Mouse (Mus musculus): ENCODE measurements around the gene Celf3. TPM values are rescaled to one million over a fixed set of nuclear protein-coding genes. Genes with fewer than 3 reads are reported as not detected.

Gene Celf3
- polyA plus RNA-seq (2012; rRNA removed; ENCODE audit: low replicate concordance), result 0.17 and 0.30 TPM in 2 replicates

DNA sequence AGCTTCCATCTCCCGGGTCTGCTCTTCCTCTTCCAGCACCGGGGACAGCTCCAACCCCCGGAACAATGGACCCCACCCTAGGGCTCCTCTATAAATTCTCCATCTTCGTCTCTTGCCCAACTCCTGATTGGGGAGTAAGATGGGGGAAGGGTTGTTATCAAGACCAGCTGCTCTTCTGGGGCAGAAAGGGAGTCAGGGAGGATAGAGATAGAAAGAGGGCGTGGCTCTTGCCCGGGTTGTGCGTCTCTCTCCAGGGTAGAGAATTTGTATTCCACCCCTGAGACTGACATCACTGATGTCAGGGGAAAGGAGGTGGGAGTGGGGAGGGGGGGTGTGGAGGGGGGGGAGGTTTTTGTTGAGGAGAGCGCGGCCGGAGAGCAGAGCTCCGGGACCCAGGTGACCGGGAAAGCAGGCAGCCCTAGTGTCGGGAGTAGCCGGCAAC, at the start of gene Celf3:
Gene Celf3, plus strand, starts transcription at position 315 of the 442 bp plus-strand sequence.

DNA sequence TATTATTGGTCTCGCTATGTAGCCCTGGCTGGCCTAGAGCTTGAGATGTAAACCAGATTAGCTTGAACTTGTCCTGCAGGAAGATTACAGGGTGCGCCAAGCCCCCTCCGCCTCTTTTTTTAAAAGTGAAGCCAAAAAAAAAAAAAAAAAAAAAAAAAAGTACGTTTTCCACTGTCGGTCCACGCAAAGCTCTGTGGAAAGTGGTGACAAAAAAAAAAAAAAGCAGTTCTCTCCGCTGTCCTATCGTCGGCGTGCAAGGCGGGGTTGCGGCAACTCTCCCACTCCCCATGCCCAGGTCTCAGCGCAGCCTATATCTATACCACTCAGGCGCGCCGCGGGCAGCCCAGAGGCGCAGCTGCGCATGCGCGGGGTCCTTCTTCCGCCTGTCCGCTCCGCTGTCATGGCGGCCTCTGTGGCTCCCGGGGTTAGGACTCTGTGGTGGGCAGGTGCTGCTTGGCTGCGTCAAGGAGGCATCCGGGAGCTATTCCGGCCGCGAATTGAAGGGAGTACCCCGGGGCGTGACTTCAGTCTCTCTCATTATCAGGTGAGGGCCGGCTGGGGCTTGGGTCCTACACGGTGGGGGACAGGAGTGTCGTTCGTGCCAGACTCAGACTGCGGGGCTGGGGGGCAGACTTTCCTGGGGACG, 35.0 kb upstream of the Celf3 start, which contains the start of gene Mrpl9:
Gene Mrpl9, plus strand, starts transcription at position 368 of the 646 bp plus-strand sequence.

DNA sequence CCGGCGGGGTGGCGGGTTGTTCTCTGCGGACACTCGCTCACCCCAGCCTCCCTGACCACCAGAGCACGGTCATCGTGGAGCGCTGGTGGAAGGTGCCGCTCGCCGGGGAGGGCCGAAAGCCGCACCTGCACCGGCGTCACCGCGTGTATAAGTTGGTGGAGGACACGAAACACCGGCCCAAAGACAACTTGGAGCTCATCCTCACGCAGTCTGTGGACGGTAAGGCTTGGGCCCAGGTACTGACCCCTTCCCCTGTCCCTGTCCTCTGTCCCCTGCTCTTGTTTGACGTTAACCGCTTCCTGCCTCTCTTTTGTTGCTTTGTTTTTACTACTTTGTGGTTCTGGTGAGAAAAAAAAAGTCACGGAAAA, 34.5 kb upstream of the Celf3 start, which contains the start of gene Oaz3:
Gene Oaz3, minus strand, starts transcription at position 319 of the 368 bp plus-strand sequence.

DNA sequence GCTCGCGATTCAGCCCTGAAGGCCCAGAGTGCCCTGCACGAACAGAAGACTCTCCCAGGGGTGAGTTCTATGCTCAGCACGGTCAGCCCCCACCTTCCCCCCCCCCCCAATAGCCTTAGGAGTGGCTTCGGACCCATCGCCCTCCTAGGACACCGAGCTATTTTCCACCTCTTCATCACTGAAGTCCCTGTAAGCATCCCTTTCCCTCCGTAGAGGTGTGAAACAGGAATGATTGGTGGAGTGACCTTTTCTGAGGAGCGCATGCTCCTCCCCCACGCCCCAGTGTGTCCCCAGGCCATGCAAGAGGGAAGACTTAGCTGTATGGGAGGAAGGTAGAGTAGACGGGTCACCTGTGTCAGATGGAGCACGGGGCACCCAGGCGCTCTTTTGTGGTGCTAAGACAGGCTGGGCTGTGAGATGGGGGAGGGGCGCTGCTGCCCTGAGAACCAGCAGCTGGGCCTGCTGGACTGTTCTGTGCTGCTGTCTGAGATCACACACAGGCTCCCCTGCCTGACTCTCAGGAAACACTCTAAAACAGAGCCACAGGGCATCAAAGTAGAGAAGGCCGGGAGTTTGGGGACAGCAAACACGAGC, 2.3 kb downstream of the Celf3 start, which contains the start of gene Riiad1:
Gene Riiad1, minus strand, starts transcription at position 51 of the 594 bp plus-strand sequence.

Other genes with a start within 250 kb of the Celf3 start
- not detected in 2 replicates for gene Gm4778, start 214.3 kb upstream of the Celf3 start, polyA plus RNA-seq (2012; rRNA removed; ENCODE audit: low replicate concordance)
- 1.8 and 2.9 TPM in 2 replicates for gene Them4, start 168.2 kb upstream of the Celf3 start, polyA plus RNA-seq (2012; rRNA removed; ENCODE audit: low replicate concordance)
- gene Them5, start 136.2 kb upstream of the Celf3 start, polyA plus RNA-seq (2012; rRNA removed; ENCODE audit: low replicate concordance), result 0.47 and 4.7 TPM in 2 replicates
- 0.90 TPM in 1 of 2 replicates, not detected in the other for gene C2cd4d, start 115.9 kb upstream of the Celf3 start, polyA plus RNA-seq (2012; rRNA removed; ENCODE audit: low replicate concordance)
- gene Rorc, start 105.5 kb upstream of the Celf3 start, polyA plus RNA-seq (2012; rRNA removed; ENCODE audit: low replicate concordance), result 10.7 and 14.8 TPM in 2 replicates
- gene Lingo4, start 79.8 kb upstream of the Celf3 start, polyA plus RNA-seq (2012; rRNA removed; ENCODE audit: low replicate concordance), result 0.04 and 0.15 TPM in 2 replicates
- 0.60 and 1.4 TPM in 2 replicates for gene Tdrkh, start 65.0 kb upstream of the Celf3 start, polyA plus RNA-seq (2012; rRNA removed; ENCODE audit: low replicate concordance)
- 29.8 and 31.2 TPM in 2 replicates for gene Mrpl9, start 35.0 kb upstream of the Celf3 start, polyA plus RNA-seq (2012; rRNA removed; ENCODE audit: low replicate concordance)
- 0.10 and 0.60 TPM in 2 replicates for gene Oaz3, start 34.4 kb upstream of the Celf3 start, polyA plus RNA-seq (2012; rRNA removed; ENCODE audit: low replicate concordance)
- gene Riiad1, start 2.0 kb downstream of the Celf3 start, polyA plus RNA-seq (2012; rRNA removed; ENCODE audit: low replicate concordance), result not detected in 2 replicates
- 11.9 and 16.2 TPM in 2 replicates for gene Snx27, start 104.4 kb downstream of the Celf3 start, polyA plus RNA-seq (2012; rRNA removed; ENCODE audit: low replicate concordance)
- not detected in 2 replicates for gene Gm10972, start 164.8 kb downstream of the Celf3 start, polyA plus RNA-seq (2012; rRNA removed; ENCODE audit: low replicate concordance)
- gene Tuft1, start 180.6 kb downstream of the Celf3 start, polyA plus RNA-seq (2012; rRNA removed; ENCODE audit: low replicate concordance), result 1.6 and 9.6 TPM in 2 replicates
- 3.0 and 3.2 TPM in 2 replicates for gene Selenbp2, start 215.3 kb downstream of the Celf3 start, polyA plus RNA-seq (2012; rRNA removed; ENCODE audit: low replicate concordance)

All from subcutaneous adipose tissue, adult 2 months (tissue).